Mouse (Mus musculus) liver, embryonic 14.5 days (tissue): ENCODE measurements around the gene Slc34a3. TPM values are rescaled to one million over a fixed set of nuclear protein-coding genes. Genes with fewer than 3 reads are reported as not detected.
A peak's percentile ranks its signal among the peaks of the same experiment; 100 is the strongest.

Source experiments
- ATAC-seq: fragments of 200-750 bp; cut with Nextera tagmentation; 2 replicates; pipeline ENCODE4 v1.8.0; 2017; ENCODE audit warnings: moderate number of reproducible peaks, mild to moderate bottlenecking, moderate library complexity; ENCODE audit not compliant: insufficient read depth
- DNase-seq, 3 experiments: peaks; one replicate each; pipeline ENCODE4 v3.0.0-alpha.2; 2012 to 2013; ENCODE audit warnings: low read depth in 3 of 3, low spot score in 3 of 3
- H3K27ac ChIP-seq: fragments of 300-500 bp; sonication (generic); 2 replicates; pipeline ENCODE4 v1.5.1; 2014; ENCODE audit warnings: moderate library complexity, mild to moderate bottlenecking, control low read depth, inconsistent platforms
- H3K27me3 ChIP-seq: fragments of 300-500 bp; sonication (generic); 2 replicates; pipeline ENCODE4 v1.6.1; 2014; ENCODE audit warnings: mild to moderate bottlenecking, low read length, moderate library complexity; ENCODE audit not compliant: control insufficient read depth, insufficient read depth
- H3K36me3 ChIP-seq: fragments of 300-500 bp; sonication (generic); replicated peaks from 2 replicates; pipeline ENCODE4 v1.6.1; 2014; ENCODE audit warnings: low read depth; ENCODE audit not compliant: control insufficient read depth, insufficient read depth
- H3K4me1 ChIP-seq, 2 experiments: fragments of 200-500 bp in 1 of 2; fragments of 300-500 bp in 1 of 2; sonication (generic) in 1 of 2; replicated peaks; 2 replicates each; pipeline ENCODE4 v1.6.1; 2012 to 2014; ENCODE audit warnings: antibody characterized with exemption in 1 of 2, inconsistent platforms in 1 of 2, low read length in 1 of 2; ENCODE audit not compliant: control insufficient read depth in 2 of 2, insufficient read depth in 2 of 2
- H3K4me2 ChIP-seq: fragments of 300-500 bp; sonication (generic); 2 replicates; pipeline ENCODE4 v1.6.1; 2014; ENCODE audit warnings: low read depth, mild to moderate bottlenecking, control low read depth, moderate library complexity
- H3K4me3 ChIP-seq, 2 experiments: fragments of 200-500 bp in 1 of 2; fragments of 300-500 bp in 1 of 2; sonication (generic) in 1 of 2; 2 replicates each; pipeline ENCODE4 v1.5.1; 2012 to 2014; ENCODE audit warnings: low read depth in 2 of 2, low read length in 2 of 2, mild to moderate bottlenecking in 2 of 2, control low read depth in 1 of 2, inconsistent platforms in 1 of 2, moderate library complexity in 1 of 2; ENCODE audit not compliant: insufficient read depth in 1 of 2
- H3K9ac ChIP-seq: fragments of 300-500 bp; sonication (generic); replicated peaks from 2 replicates; pipeline ENCODE4 v1.6.1; 2014; ENCODE audit warnings: mild to moderate bottlenecking, control low read depth, moderate library complexity
- H3K9me3 ChIP-seq: fragments of 300-500 bp; sonication (generic); 2 replicates; pipeline ENCODE4 v1.6.1; 2016; ENCODE audit warnings: low read length, mixed read lengths; ENCODE audit not compliant: control insufficient read depth
- CTCF ChIP-seq: IDR thresholded peaks from 2 replicates; pipeline ENCODE4 v1.5.1; 2016; ENCODE audit warnings: antibody characterized with exemption, low read depth, control low read depth
- EP300 ChIP-seq: IDR thresholded peaks from 2 replicates; pipeline ENCODE4 v1.6.1; 2016; ENCODE audit warnings: antibody characterized with exemption, low read depth
- WGBS: fragments of 180-500 bp; shearing (Covaris S2); extraction: QIAGEN DNeasy Blood & Tissue Kit; methylation state at CpG from one replicate; pipeline ENCODE4 v1.1.7; 2014; ENCODE audit not compliant: insufficient replicate concordance; 5-methylcytosine and 5-hydroxymethylcytosine counted together
- polyA plus RNA-seq, 2 experiments: library from polyadenylated mRNA; depleted of rRNA in 1 of 2; stranded (reverse) in 1 of 2; unstranded in 1 of 2; fragments of >200 nt; fragmentation: Nextera tagmentation in 1 of 2; extraction: Ambion mirVana in 1 of 2; gene quantifications; 2 replicates each; pipeline versions ENCODE4 v1.2.1 to v1.2.3; 2012 to 2014

Slc34a3 gene
- polyA plus RNA-seq, 2 experiments = 0.01 TPM; not detected in 1

DNA sequence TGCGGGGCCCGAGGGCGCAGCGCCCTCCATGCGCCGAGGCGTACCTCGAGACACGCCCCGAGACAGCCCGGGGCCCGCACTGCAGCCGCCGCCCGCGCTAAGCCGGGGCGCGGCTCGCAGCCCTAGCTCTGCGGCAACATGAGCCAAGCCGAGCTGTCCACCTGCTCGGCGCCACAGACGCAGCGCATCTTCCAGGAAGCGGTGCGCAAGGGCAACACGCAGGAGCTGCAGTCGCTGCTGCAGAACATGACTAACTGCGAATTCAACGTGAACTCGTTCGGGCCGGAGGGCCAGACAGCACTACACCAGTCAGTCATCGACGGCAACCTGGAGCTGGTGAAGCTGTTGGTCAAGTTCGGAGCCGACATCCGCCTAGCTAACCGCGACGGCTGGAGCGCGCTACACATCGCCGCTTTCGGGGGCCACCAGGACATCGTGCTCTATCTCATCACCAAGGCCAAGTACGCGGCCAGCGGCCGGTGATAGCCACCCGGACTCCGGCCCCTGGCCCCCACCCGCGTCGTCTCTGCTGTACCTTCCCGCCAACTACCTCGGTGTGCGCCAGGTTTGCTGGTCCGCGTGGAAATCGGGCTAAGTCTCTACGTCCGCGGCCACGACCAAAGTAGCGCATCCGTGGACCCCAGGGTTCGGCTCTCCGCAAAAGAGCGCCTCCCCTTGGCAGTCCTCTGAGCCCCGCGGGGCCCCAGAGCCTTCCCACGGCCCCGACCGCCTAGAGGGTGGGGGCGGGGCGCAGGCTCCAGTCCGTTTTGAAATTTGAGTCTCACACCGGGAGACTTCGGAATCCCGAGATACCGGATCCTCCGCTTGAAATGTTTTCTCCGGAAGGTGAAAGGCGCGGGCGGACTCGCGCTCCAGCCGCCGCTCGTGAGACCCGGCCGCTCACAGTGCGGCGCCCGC is 52.9 kb downstream of the Slc34a3 start:
- peak overlapping the region; percentile 72 for H3K9ac ChIP-seq
- no peaks in the 10 kb centered on the region for H3K9me3 ChIP-seq
- peaks cover 20% of the 10 kb centered on the region for H3K27me3 ChIP-seq
- peaks cover 0 to 15% of the 10 kb centered on the region in 2 experiments; a peak in 3 of 4 replicates for H3K4me1 ChIP-seq
- peak overlapping the region; percentile 55 to 68 for H3K4me3 ChIP-seq
- no peaks in the 10 kb centered on the region for H3K36me3 ChIP-seq
- ATAC-seq (peak; percentile 82), DNase-seq (no peak)
- WGBS = under 1% methylated on average over 100 of the region's 100 CpGs
- peak overlapping the region; percentile 90 for H3K4me2 ChIP-seq
- peak; percentile 21; the same call in 1 of the 2 replicates for TF ChIP-seq CTCF
- no peak for TF ChIP-seq EP300
- peak overlapping the region; percentile 62 for H3K27ac ChIP-seq

- peak within 1 kb of the TSS; percentile 72 for H3K9ac ChIP-seq
- H3K27me3 ChIP-seq = peaks cover 16% of the 10 kb centered on the region
- peak within 1 kb of the TSS; percentile 62 for H3K27ac ChIP-seq
- ATAC-seq = peak; percentile 81
- no peaks in the 10 kb centered on the region for H3K36me3 ChIP-seq
- TF ChIP-seq CTCF (peak; percentile 65), EP300 (no peak)
- peak within 1 kb of the TSS; percentile 55 to 68 for H3K4me3 ChIP-seq
- H3K4me1 ChIP-seq = peaks cover 3 to 20% of the 10 kb centered on the region in 2 experiments
- WGBS = under 1% methylated on average over 35 of the region's 35 CpGs
- H3K4me2 ChIP-seq = peak within 1 kb of the TSS; percentile 90
- peak in 1 of 3 experiments; percentile 71 for DNase-seq
- H3K9me3 ChIP-seq = no peaks in the 10 kb centered on the region
These were observed 53.7 kb downstream of the Slc34a3 start, which contains the start of gene Nrarp for GRCm38 (mm10) chr2:25180478-25180903. Nrarp (plus strand) TSS chr2:25180758.

GRCm38 (mm10) chr2:25179566-25180217 is 54.5 kb downstream of the Slc34a3 start:
- Histone ChIP-seq H3K9ac (no peak overlapping the region), H3K9me3 (no peaks in the 10 kb centered on the region), H3K4me3 (no peak overlapping the region), H3K27me3 (peaks cover 12% of the 10 kb centered on the region), H3K4me1 (peaks cover 11 to 26% of the 10 kb centered on the region in 2 experiments), H3K36me3 (no peaks in the 10 kb centered on the region), H3K27ac (no peak overlapping the region), H3K4me2 (peak overlapping the region; percentile 90)
- WGBS = 61% methylated on average over 15 of the region's 15 CpGs
- TF ChIP-seq CTCF = no peak
- no peak for TF ChIP-seq EP300
- DNase-seq = no peak
- no peak for ATAC-seq

Other genes with a start within 250 kb of the Slc34a3 start
Only the 30 nearest of the 31 such genes appear.
- 10.3 and 11.0 TPM in 2 replicates for gene Nsmf, start 180.0 kb downstream of the Slc34a3 start, polyA plus RNA-seq (2012; rRNA removed)
- gene Nsmf, start 180.0 kb downstream of the Slc34a3 start, polyA plus RNA-seq (2014; fragmentation: Nextera tagmentation; extraction: Ambion mirVana) = 3.3 and 6.3 TPM in 2 replicates
- gene Entpd8, start 154.1 kb downstream of the Slc34a3 start, polyA plus RNA-seq (2012; rRNA removed) = 4.9 and 5.3 TPM in 2 replicates
- 2.3 and 3.6 TPM in 2 replicates for gene Entpd8, start 154.1 kb downstream of the Slc34a3 start, polyA plus RNA-seq (2014; fragmentation: Nextera tagmentation; extraction: Ambion mirVana)
- 0.95 and 1.1 TPM in 2 replicates for gene Noxa1, start 139.2 kb downstream of the Slc34a3 start, polyA plus RNA-seq (2012; rRNA removed)
- gene Noxa1, start 139.2 kb downstream of the Slc34a3 start, polyA plus RNA-seq (2014; fragmentation: Nextera tagmentation; extraction: Ambion mirVana) = 1.2 and 1.8 TPM in 2 replicates
- gene Nrarp, start 53.6 kb downstream of the Slc34a3 start, polyA plus RNA-seq (2012; rRNA removed) = 3.7 and 3.9 TPM in 2 replicates
- 1.8 and 1.9 TPM in 2 replicates for gene Nrarp, start 53.6 kb downstream of the Slc34a3 start, polyA plus RNA-seq (2014; fragmentation: Nextera tagmentation; extraction: Ambion mirVana)
- 3.7 and 4.1 TPM in 2 replicates for gene Tor4a, start 37.5 kb downstream of the Slc34a3 start, polyA plus RNA-seq (2012; rRNA removed)
- gene Tor4a, start 37.5 kb downstream of the Slc34a3 start, polyA plus RNA-seq (2014; fragmentation: Nextera tagmentation; extraction: Ambion mirVana) = 4.9 and 5.7 TPM in 2 replicates
- gene Nelfb, start 22.9 kb downstream of the Slc34a3 start, polyA plus RNA-seq (2012; rRNA removed) = 18.7 and 21.3 TPM in 2 replicates
- 23.7 and 27.3 TPM in 2 replicates for gene Nelfb, start 22.9 kb downstream of the Slc34a3 start, polyA plus RNA-seq (2014; fragmentation: Nextera tagmentation; extraction: Ambion mirVana)
- gene Stpg3, start 19.7 kb downstream of the Slc34a3 start, polyA plus RNA-seq (2012; rRNA removed) = not detected in 2 replicates
- gene Stpg3, start 19.7 kb downstream of the Slc34a3 start, polyA plus RNA-seq (2014; fragmentation: Nextera tagmentation; extraction: Ambion mirVana) = not detected in 2 replicates
- gene Fam166a, start 15.6 kb downstream of the Slc34a3 start, polyA plus RNA-seq (2012; rRNA removed) = 0.04 TPM in 1 of 2 replicates, not detected in the other
- gene Fam166a, start 15.6 kb downstream of the Slc34a3 start, polyA plus RNA-seq (2014; fragmentation: Nextera tagmentation; extraction: Ambion mirVana) = 0.96 TPM in 1 of 2 replicates, not detected in the other
- 571 and 676 TPM in 2 replicates for gene Tubb4b, start 9.7 kb downstream of the Slc34a3 start, polyA plus RNA-seq (2012; rRNA removed)
- 561 and 604 TPM in 2 replicates for gene Tubb4b, start 9.7 kb downstream of the Slc34a3 start, polyA plus RNA-seq (2014; fragmentation: Nextera tagmentation; extraction: Ambion mirVana)
- not detected in 2 replicates for gene Rnf224, start 2.4 kb upstream of the Slc34a3 start, polyA plus RNA-seq (2012; rRNA removed)
- gene Rnf224, start 2.4 kb upstream of the Slc34a3 start, polyA plus RNA-seq (2014; fragmentation: Nextera tagmentation; extraction: Ambion mirVana) = not detected in 2 replicates
- gene Rnf208, start 7.9 kb upstream of the Slc34a3 start, polyA plus RNA-seq (2012; rRNA removed) = 0.93 and 1.3 TPM in 2 replicates
- gene Rnf208, start 7.9 kb upstream of the Slc34a3 start, polyA plus RNA-seq (2014; fragmentation: Nextera tagmentation; extraction: Ambion mirVana) = 0.09 and 0.16 TPM in 2 replicates
- not detected in 2 replicates for gene Cysrt1, start 8.1 kb upstream of the Slc34a3 start, polyA plus RNA-seq (2012; rRNA removed)
- not detected in 2 replicates for gene Cysrt1, start 8.1 kb upstream of the Slc34a3 start, polyA plus RNA-seq (2014; fragmentation: Nextera tagmentation; extraction: Ambion mirVana)
- 5.4 and 5.6 TPM in 2 replicates for gene AL732309.1, start 12.5 kb upstream of the Slc34a3 start, polyA plus RNA-seq (2012; rRNA removed)
- gene AL732309.1, start 12.5 kb upstream of the Slc34a3 start, polyA plus RNA-seq (2014; fragmentation: Nextera tagmentation; extraction: Ambion mirVana) = 1.4 and 1.9 TPM in 2 replicates
- gene Tmem203, start 21.1 kb upstream of the Slc34a3 start, polyA plus RNA-seq (2012; rRNA removed) = 8.8 and 12.4 TPM in 2 replicates
- 8.8 and 9.4 TPM in 2 replicates for gene Tmem203, start 21.1 kb upstream of the Slc34a3 start, polyA plus RNA-seq (2014; fragmentation: Nextera tagmentation; extraction: Ambion mirVana)
- 1.6 and 2.6 TPM in 2 replicates for gene Tprn, start 28.3 kb upstream of the Slc34a3 start, polyA plus RNA-seq (2012; rRNA removed)
- gene Tprn, start 28.3 kb upstream of the Slc34a3 start, polyA plus RNA-seq (2014; fragmentation: Nextera tagmentation; extraction: Ambion mirVana) = 2.4 and 3.2 TPM in 2 replicates
- 65.8 and 76.0 TPM in 2 replicates for gene Ssna1, start 38.1 kb upstream of the Slc34a3 start, polyA plus RNA-seq (2012; rRNA removed)
- 145 and 155 TPM in 2 replicates for gene Ssna1, start 38.1 kb upstream of the Slc34a3 start, polyA plus RNA-seq (2014; fragmentation: Nextera tagmentation; extraction: Ambion mirVana)
- gene Anapc2, start 38.1 kb upstream of the Slc34a3 start, polyA plus RNA-seq (2012; rRNA removed) = 20.5 and 23.8 TPM in 2 replicates
- 30.2 TPM in 2 replicates for gene Anapc2, start 38.1 kb upstream of the Slc34a3 start, polyA plus RNA-seq (2014; fragmentation: Nextera tagmentation; extraction: Ambion mirVana)
- gene Tmem210, start 53.8 kb upstream of the Slc34a3 start, polyA plus RNA-seq (2012; rRNA removed) = not detected in 2 replicates
- gene Tmem210, start 53.8 kb upstream of the Slc34a3 start, polyA plus RNA-seq (2014; fragmentation: Nextera tagmentation; extraction: Ambion mirVana) = not detected in 2 replicates
- not detected in 2 replicates for gene Lrrc26, start 55.6 kb upstream of the Slc34a3 start, polyA plus RNA-seq (2012; rRNA removed)
- gene Lrrc26, start 55.6 kb upstream of the Slc34a3 start, polyA plus RNA-seq (2014; fragmentation: Nextera tagmentation; extraction: Ambion mirVana) = not detected in 2 replicates
- 0.02 and 0.05 TPM in 2 replicates for gene Grin1, start 84.8 kb upstream of the Slc34a3 start, polyA plus RNA-seq (2012; rRNA removed)
- gene Grin1, start 84.8 kb upstream of the Slc34a3 start, polyA plus RNA-seq (2014; fragmentation: Nextera tagmentation; extraction: Ambion mirVana) = 0.06 and 0.14 TPM in 2 replicates
- gene Man1b1, start 98.0 kb upstream of the Slc34a3 start, polyA plus RNA-seq (2012; rRNA removed) = 5.3 and 6.6 TPM in 2 replicates
- gene Man1b1, start 98.0 kb upstream of the Slc34a3 start, polyA plus RNA-seq (2014; fragmentation: Nextera tagmentation; extraction: Ambion mirVana) = 25.4 and 28.2 TPM in 2 replicates
- gene Dpp7, start 122.0 kb upstream of the Slc34a3 start, polyA plus RNA-seq (2012; rRNA removed) = 9.3 and 10.6 TPM in 2 replicates
- gene Dpp7, start 122.0 kb upstream of the Slc34a3 start, polyA plus RNA-seq (2014; fragmentation: Nextera tagmentation; extraction: Ambion mirVana) = 9.4 and 12.8 TPM in 2 replicates
- gene Uap1l1, start 131.3 kb upstream of the Slc34a3 start, polyA plus RNA-seq (2012; rRNA removed) = 2.9 and 3.8 TPM in 2 replicates
- 9.3 and 14.1 TPM in 2 replicates for gene Uap1l1, start 131.3 kb upstream of the Slc34a3 start, polyA plus RNA-seq (2014; fragmentation: Nextera tagmentation; extraction: Ambion mirVana)
- 20.1 and 21.5 TPM in 2 replicates for gene Sapcd2, start 138.0 kb upstream of the Slc34a3 start, polyA plus RNA-seq (2012; rRNA removed)
- gene Sapcd2, start 138.0 kb upstream of the Slc34a3 start, polyA plus RNA-seq (2014; fragmentation: Nextera tagmentation; extraction: Ambion mirVana) = 17.9 and 20.5 TPM in 2 replicates
- gene Entpd2, start 161.5 kb upstream of the Slc34a3 start, polyA plus RNA-seq (2012; rRNA removed) = 0.18 and 0.30 TPM in 2 replicates
- 0.23 TPM in 1 of 2 replicates, not detected in the other for gene Entpd2, start 161.5 kb upstream of the Slc34a3 start, polyA plus RNA-seq (2014; fragmentation: Nextera tagmentation; extraction: Ambion mirVana)
- gene Npdc1, start 165.0 kb upstream of the Slc34a3 start, polyA plus RNA-seq (2012; rRNA removed) = 3.4 and 3.9 TPM in 2 replicates
- 2.4 and 2.7 TPM in 2 replicates for gene Npdc1, start 165.0 kb upstream of the Slc34a3 start, polyA plus RNA-seq (2014; fragmentation: Nextera tagmentation; extraction: Ambion mirVana)
- 0.55 and 0.58 TPM in 2 replicates for gene Fut7, start 188.9 kb upstream of the Slc34a3 start, polyA plus RNA-seq (2012; rRNA removed)
- gene Fut7, start 188.9 kb upstream of the Slc34a3 start, polyA plus RNA-seq (2014; fragmentation: Nextera tagmentation; extraction: Ambion mirVana) = 0.34 and 0.90 TPM in 2 replicates
- 2.4 and 2.5 TPM in 2 replicates for gene Abca2, start 194.3 kb upstream of the Slc34a3 start, polyA plus RNA-seq (2012; rRNA removed)
- 0.91 and 1.1 TPM in 2 replicates for gene Abca2, start 194.3 kb upstream of the Slc34a3 start, polyA plus RNA-seq (2014; fragmentation: Nextera tagmentation; extraction: Ambion mirVana)
- 0.08 and 0.32 TPM in 2 replicates for gene Clic3, start 222.5 kb upstream of the Slc34a3 start, polyA plus RNA-seq (2012; rRNA removed)
- 0.18 and 0.27 TPM in 2 replicates for gene Clic3, start 222.5 kb upstream of the Slc34a3 start, polyA plus RNA-seq (2014; fragmentation: Nextera tagmentation; extraction: Ambion mirVana)
- 7.9 and 9.2 TPM in 2 replicates for gene Paxx, start 226.7 kb upstream of the Slc34a3 start, polyA plus RNA-seq (2012; rRNA removed)
- gene Paxx, start 226.7 kb upstream of the Slc34a3 start, polyA plus RNA-seq (2014; fragmentation: Nextera tagmentation; extraction: Ambion mirVana) = 6.3 and 7.3 TPM in 2 replicates